Mouse (Mus musculus) lung, adult 2 months (tissue): Measurements from ENCODE around the gene Gprasp1. TPM values are rescaled to one million over a fixed set of nuclear protein-coding genes. Genes with fewer than 3 reads are reported as not detected.
"Not testable (repeated sequence)": the region's sequence is repeated elsewhere in the genome, so short reads cannot be mapped to it uniquely, and the experiment has no call there.

ENCODE experiments used
- DNase-seq: peaks from one replicate; pipeline ENCODE4 v3.0.0; 2022
- H3K4me1 ChIP-seq: fragments of 200-500 bp; 2 replicates; pipeline ENCODE4 v1.6.1; 2011; ENCODE audit warnings: low read length; ENCODE audit not compliant: control insufficient read depth, insufficient read depth
- H3K4me3 ChIP-seq: fragments of 200-500 bp; replicated peaks from 2 replicates; pipeline ENCODE3; 2011; ENCODE audit warnings: low read depth, mild to moderate bottlenecking, control low read depth, low read length; ENCODE audit errors: extremely low read depth
- CTCF ChIP-seq: fragments of 200-500 bp; IDR thresholded peaks from 2 replicates; pipeline ENCODE4 v1.5.1; 2011; ENCODE audit warnings: mild to moderate bottlenecking, low read length, control low read depth; ENCODE audit not compliant: insufficient read depth
- POLR2A ChIP-seq: fragments of 200-500 bp; IDR thresholded peaks from 2 replicates; pipeline ENCODE4 v1.6.1; 2011; ENCODE audit warnings: low read depth, mild to moderate bottlenecking, control low read depth, low read length, borderline replicate concordance; ENCODE audit errors: extremely low read depth
- WGBS: fragments of 180-500 bp; shearing (Covaris S2); methylation state at CpG from one replicate; pipeline ENCODE4 v1.1.7; 2018; 5-methylcytosine and 5-hydroxymethylcytosine counted together
- polyA plus RNA-seq: library from polyadenylated mRNA; depleted of rRNA; stranded (reverse); fragments of >200 nt; gene quantifications from 2 replicates; pipeline ENCODE4 v1.2.3, GENCODE M21; 2012

The Gprasp1 gene
- polyA plus RNA-seq, 1 experiment = 13.3 TPM

DNA sequence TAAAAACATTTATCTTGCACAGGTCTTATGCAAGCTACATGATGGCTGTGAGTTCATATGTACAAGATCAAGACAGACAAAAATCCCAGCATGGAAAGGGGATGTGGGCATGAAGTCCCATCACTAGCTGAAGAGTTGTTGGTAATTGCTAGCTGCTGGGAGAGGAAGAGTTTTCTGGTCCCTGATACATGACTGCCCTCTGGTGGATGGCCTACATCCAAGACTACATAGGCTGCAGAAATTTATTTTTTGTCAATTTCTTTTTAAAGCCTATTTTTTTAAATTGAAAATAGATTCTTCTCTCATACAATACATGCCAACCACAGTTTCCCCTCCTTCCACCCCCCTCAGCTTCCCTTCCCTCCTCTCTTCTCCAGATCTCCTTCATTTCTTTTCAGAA is 19.2 kb downstream of the Gprasp1 start:
- TF ChIP-seq POLR2A = no peak
- Histone ChIP-seq H3K4me1 (no peaks in the 10 kb centered on the region), H3K4me3 (no peak overlapping the region)
- no peak for DNase-seq

DNA sequence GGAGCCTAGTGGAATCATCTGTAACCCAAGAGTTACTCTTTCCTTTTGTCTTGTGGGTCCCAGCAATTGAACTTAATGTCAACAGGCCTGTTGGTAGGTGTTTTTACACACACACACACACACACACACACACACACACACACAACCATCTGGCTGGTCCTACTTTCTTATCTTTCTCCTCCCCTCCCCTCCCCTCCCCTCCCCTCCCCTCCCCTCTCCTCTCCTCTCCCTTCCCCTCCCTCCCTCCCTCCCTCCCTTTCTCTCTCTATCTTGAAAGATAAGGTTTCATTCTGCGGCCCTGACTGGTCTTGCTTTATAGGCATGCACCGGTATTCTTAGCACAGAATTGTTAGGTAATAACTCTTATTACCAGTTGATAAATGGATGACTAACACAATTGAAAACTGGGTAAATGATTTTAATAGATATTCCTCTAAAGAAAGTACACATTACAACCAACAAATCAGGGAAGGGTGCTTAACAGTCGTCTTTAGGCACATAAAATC is 25.6 kb downstream of the Gprasp1 start:
- Histone ChIP-seq H3K4me1 (no peaks in the 10 kb centered on the region), H3K4me3 (no peak overlapping the region)
- 65% methylated on average over 3 of the region's 3 CpGs for WGBS
- TF ChIP-seq POLR2A = no peak
- no peak for TF ChIP-seq CTCF
- DNase-seq = no peak

GRCm38 (mm10) chrX:135768565-135768964 is 26.0 kb downstream of the Gprasp1 start:
- H3K4me1 ChIP-seq = no peaks in the 10 kb centered on the region
- 67% methylated on average over 2 of the region's 2 CpGs for WGBS
- no peak overlapping the region for H3K4me3 ChIP-seq
- DNase-seq = no peak
- TF ChIP-seq CTCF = no peak
- TF ChIP-seq POLR2A = no peak

- TF ChIP-seq CTCF (no peak), POLR2A (no peak)
- H3K4me1 ChIP-seq = no peaks in the 10 kb centered on the region
Measured at GRCm38 (mm10) chrX:135791536-135791935, 49.0 kb downstream of the Gprasp1 start.

GRCm38 (mm10) chrX:135792326-135792725 is 49.8 kb downstream of the Gprasp1 start:
- Histone ChIP-seq H3K4me1 (no peaks in the 10 kb centered on the region), H3K4me3 (no peak overlapping the region)
- 72% methylated on average over 6 of the region's 6 CpGs for WGBS
- DNase-seq = no peak
- TF ChIP-seq POLR2A = no peak
- TF ChIP-seq CTCF = no peak

More at GRCm38 (mm10) chrX:135791536-135791935, 49.0 kb downstream of the Gprasp1 start:
- H3K4me3 ChIP-seq = no peak overlapping the region
- no peak for DNase-seq

GRCm38 (mm10) chrX:135795591-135796304 is 53.2 kb downstream of the Gprasp1 start:
- DNase-seq = peak; percentile 13
- H3K4me3 ChIP-seq = peak overlapping the region; percentile 54
- 35% methylated on average over 27 of the region's 27 CpGs for WGBS
- H3K4me1 ChIP-seq = not testable (repeated sequence)

DNA sequence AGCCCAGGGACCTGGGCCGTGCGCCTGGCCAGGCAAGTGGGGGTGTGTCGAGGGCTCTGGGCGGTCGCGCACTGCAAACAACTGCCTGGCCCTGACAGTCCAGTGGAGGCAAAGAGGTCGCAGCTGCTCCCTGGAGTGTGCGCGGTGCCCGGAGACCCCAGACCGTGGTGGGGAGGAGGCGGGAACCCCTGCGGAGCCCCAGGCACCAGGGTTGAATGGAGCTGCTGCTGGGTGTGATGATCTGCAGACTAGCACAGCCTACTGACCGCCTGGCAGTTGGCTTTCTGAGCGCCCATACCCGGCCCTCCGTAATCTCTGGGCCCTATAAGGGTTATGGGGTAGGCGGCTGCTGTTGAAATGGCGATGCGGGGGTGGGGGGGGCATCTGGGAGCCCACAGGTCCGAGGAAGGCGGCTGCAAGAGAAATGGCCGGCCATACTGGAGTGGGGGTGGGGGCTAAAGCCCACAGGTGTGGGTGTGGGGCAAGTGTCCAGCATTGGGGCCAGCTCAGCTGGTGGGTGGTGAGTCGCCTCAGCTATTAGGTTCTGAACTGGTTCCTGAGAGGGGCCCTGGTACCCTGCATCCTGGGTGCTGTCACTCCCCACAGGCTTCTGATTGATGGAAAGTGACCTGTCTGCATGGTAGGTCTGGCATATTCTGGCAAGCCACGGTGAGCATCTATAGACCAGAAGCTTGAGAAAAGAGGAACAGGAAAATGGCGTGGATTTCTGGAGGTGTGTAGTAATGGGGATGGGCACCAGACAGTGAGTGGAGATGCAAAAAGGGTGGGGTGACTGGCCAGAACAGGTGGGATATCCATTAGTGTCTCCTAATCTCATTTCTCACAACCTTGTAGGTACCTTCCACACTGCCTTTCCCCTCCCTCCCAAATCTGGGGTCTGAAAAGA is 54.0 kb downstream of the Gprasp1 start:
- H3K4me1 ChIP-seq = not testable (repeated sequence)
- H3K4me3 ChIP-seq = peak overlapping the region; percentile 51
- 31% methylated on average over 26 of the region's 26 CpGs for WGBS
- peak; percentile 5 for DNase-seq

DNA sequence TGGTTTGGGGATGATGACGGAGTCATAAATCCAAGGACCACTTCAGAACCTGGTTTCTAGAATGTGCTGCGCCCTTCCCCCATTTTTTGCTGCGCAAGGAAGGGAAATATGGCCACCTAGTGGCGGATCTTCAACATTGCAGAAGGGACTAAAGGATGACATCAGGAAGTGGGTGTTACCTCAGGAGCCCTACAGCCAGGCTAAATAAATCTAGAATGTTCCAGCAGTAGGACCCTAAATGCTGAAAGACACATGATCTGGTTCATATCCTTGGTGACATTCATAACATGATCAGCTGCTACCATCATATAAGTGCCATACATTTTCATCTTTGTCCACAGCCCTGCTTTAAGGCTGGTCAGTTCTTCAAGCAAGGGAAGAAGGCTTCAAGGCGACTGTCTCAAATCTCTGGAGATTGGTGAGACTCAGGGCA is 54.7 kb downstream of the Gprasp1 start, which contains the start of gene Bhlhb9:
Bhlhb9 (plus strand) TSS at position 383 of the 433 bp plus-strand sequence.
- H3K4me1 ChIP-seq = not testable (repeated sequence)
- peak; percentile 21 for DNase-seq
- peak within 1 kb of the TSS; percentile 51 for H3K4me3 ChIP-seq
- 31% methylated on average over 4 of the region's 5 CpGs for WGBS

GRCm38 (mm10) chrX:135804149-135804548 is 61.6 kb downstream of the Gprasp1 start:
- WGBS = 76% methylated on average over 3 of the region's 3 CpGs
- no peaks in the 10 kb centered on the region for H3K4me1 ChIP-seq
- no peak for TF ChIP-seq POLR2A
- TF ChIP-seq CTCF = no peak
- DNase-seq = no peak
- H3K4me3 ChIP-seq = no peak overlapping the region

GRCm38 (mm10) chrX:135805780-135806179 is 63.2 kb downstream of the Gprasp1 start:
- no peaks in the 10 kb centered on the region for H3K4me1 ChIP-seq
- WGBS = 13% methylated on average over 1 of the region's 1 CpGs
- no peak for TF ChIP-seq POLR2A
- TF ChIP-seq CTCF = no peak
- H3K4me3 ChIP-seq = no peak overlapping the region
- no peak for DNase-seq

DNA sequence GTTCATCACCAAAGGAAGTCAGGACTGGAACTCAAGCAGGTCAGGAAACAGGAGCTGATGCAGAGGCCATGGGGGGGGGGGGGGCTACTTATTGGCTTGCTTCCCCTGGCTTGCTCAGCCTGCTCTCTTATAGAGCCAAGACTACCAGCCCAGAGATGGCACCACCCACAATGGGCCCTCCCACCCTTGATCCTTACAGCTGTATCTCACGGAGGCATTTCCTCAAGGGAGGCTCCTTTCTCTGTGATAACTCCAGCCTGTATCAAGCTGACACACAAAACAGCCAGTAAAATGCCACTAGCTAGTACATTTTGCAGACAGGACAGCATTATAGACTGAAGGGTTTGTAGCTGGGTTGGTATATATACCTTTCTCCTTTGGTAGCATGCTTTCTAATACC is 93.4 kb downstream of the Gprasp1 start:
- 36% methylated on average over 1 of the region's 1 CpGs for WGBS
- H3K4me1 ChIP-seq, H3K4me3 ChIP-seq, DNase-seq: not testable (repeated sequence)
